Mouse (Mus musculus) spleen, adult 2 months (tissue): ENCODE data around the gene Disp1.

Experiments used
- CTCF ChIP-seq: fragments of 200-500 bp; IDR thresholded peaks from 2 replicates; pipeline ENCODE4 v1.5.1; 2011; ENCODE audit warnings: mild to moderate bottlenecking, inconsistent platforms; ENCODE audit not compliant: insufficient read depth, insufficient read length, insufficient replicate concordance; ENCODE audit errors: extremely low read depth
- POLR2A ChIP-seq: fragments of 200-500 bp; IDR thresholded peaks from 2 replicates; pipeline ENCODE4 v1.6.1; 2011; ENCODE audit warnings: low read depth, low read length, inconsistent platforms

GRCm38 (mm10) chr1:183146102-183146735 lies 75.1 kb downstream of the Disp1 start:
- TF ChIP-seq CTCF: no peak
- no peak for TF ChIP-seq POLR2A
